Mouse (Mus musculus): ENCODE results near the gene Foxd1.

DNA sequence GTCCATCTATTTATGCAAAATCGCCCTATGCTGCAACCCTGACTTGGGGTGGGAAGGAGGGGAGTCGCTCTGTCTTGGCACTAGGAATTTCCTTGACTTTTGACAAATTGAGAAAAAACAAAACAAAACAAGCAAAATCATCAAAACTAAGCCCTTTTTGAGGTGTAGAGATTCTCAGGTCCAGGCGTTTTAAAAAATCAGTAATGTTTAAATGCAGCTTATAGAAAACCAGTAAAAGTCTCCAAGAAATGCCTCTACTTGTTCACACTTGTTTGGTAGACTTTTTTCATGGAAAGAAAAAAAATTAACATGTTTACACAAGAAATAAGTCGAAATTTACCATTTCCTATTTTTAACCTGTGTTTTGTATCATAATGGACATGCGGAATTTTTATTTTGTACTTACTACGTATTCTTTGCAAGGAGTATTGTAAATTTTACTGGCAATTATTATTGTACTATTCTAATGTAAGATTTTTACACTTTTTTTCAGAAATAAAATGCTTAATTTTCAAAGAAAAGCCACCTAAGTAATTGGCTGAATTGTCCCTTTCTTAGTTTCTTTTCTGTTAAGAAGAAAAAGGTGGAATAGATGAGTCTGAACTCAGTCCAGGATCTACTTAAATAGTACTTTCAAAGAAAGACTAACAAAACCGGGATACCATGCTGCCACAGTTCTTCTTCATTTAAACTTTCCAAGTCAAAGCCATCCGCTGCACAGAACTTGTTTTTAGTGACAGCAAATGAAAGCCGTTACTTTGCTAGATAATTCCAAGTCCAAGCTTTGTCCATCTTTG, 2.3 kb downstream of the Foxd1 start:
- no peak for TF ChIP-seq USF1 (IDR thresholded peaks at IDR 0.05; ENCODE audit: low read depth)
- no peak for TF ChIP-seq POLR2A (IDR thresholded peaks at IDR 0.05; ENCODE audit: insufficient read length, low read depth)
- TF ChIP-seq TCF12 (IDR thresholded peaks at IDR 0.05; ENCODE audit: insufficient read depth, poor library complexity, severe bottlenecking) = no peak
- no peak for TF ChIP-seq MYOG (IDR thresholded peaks at IDR 0.05; ENCODE audit: control insufficient read depth in 1 of 3, insufficient read depth in 1 of 3, insufficient read length in 2 of 3, low read depth in 2 of 3)

Data from myocyte (in vitro differentiated cells).